Mouse (Mus musculus): ENCODE results near the gene Gm428. TPM values are rescaled to one million over a fixed set of nuclear protein-coding genes. Genes with fewer than 3 reads are reported as not detected.

The Gm428 gene
- total RNA-seq (2023), result not detected

GRCm38 (mm10) chr4:73683216-73683615 lies at the start of gene Gm428:
Gene Gm428 (plus strand): TSS chr4:73683516.

DNA sequence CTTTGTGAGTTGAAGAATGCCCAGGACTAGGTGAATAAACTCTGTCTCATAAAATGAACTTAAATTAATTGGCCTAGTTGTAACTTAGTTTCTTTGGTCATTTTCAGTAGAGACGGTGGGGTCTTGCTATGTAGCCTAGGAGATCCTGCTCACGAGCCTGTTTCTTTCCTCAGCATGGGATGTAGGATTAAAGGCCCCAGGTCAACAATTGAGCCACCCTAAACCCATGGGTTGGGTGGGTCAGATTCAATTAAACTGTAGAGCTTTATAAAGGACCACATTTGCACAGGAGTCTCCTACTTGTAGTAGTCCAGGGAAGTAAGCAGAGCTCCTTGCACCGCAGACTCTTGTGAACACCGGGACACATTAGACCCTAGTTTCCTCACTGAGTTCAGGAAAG lies 45.5 kb upstream of the Gm428 start, which contains the start of gene Gm11236:
Gm11236 (plus strand) TSS at position 301 of the 400 bp plus-strand sequence.

GRCm38 (mm10) chr4:73668054-73668453 lies 15.3 kb upstream of the Gm428 start, which contains the start of gene Gm11239:
Gene Gm11239 (plus strand): TSS chr4:73668354.

Other genes starting within 250 kb of the Gm428 start
- not detected for gene Gm11238, start 75.6 kb upstream of the Gm428 start, total RNA-seq (2023)
- not detected for gene Gm11237, start 60.5 kb upstream of the Gm428 start, total RNA-seq (2023)
- not detected for gene Gm11236, start 45.4 kb upstream of the Gm428 start, total RNA-seq (2023)
- gene Gm11239, start 15.2 kb upstream of the Gm428 start, total RNA-seq (2023), result not detected
- not detected for gene Rasef, start 107.5 kb downstream of the Gm428 start, total RNA-seq (2023)
- gene Gm11758, start 192.8 kb downstream of the Gm428 start, total RNA-seq (2023), result not detected
- not detected for gene Gm11757, start 207.6 kb downstream of the Gm428 start, total RNA-seq (2023)
- not detected for gene Gm13871, start 222.4 kb downstream of the Gm428 start, total RNA-seq (2023)
- not detected for gene Gm11756, start 237.2 kb downstream of the Gm428 start, total RNA-seq (2023)